Mouse (Mus musculus) adipocyte (in vitro differentiated cells): Measurements from ENCODE around the gene Pom121l2.
A peak's percentile ranks its signal among the peaks of the same experiment; 100 is the strongest.

Source experiments
- DNase-seq: peaks from one replicate; pipeline ENCODE4 v3.0.0-alpha.2; 2016; ENCODE audit warnings: low spot score

The Pom121l2 gene

DNA sequence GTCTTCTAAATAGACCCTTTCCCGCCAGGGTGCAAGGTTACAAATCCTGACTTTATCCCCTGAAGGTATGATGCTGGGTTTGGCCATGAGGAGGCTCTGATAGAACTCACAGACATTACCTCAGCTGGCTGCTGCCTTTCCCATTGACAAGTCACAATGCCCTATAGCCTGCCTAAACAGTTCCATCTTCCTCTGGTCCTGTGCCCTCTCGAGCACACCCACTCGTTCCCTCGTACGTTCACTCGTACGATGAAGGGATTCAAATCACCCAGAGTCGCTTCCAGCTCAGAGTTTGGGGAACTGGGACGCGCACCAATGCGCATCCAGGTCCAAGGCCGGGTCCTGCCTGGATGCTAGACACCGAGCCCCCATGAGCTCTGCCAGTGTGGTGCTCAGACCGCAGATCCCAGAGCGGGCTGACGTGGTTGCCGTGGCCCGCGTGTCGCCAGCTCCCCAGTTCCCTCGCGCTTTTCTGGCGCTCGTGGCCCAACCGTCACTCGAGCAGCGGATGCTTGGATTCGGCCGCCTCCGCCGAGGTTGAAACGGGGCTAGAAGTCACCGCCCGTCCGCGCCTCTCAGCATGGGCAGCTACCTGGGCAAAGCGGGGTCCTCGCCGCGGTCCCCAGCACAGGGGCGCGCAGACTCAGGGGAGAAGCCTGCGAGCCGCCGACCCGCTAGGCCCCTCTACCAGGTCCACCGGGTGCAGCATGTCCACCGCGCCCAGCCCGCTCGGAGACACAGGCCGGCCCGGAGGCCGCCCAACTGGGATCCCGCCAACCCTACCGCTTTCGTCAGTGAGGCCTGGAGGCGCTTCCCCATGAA is at the start of gene Pom121l2:
Gene Pom121l2, plus strand, starts transcription at position 214 of the 822 bp plus-strand sequence.
- no peak for DNase-seq

DNA sequence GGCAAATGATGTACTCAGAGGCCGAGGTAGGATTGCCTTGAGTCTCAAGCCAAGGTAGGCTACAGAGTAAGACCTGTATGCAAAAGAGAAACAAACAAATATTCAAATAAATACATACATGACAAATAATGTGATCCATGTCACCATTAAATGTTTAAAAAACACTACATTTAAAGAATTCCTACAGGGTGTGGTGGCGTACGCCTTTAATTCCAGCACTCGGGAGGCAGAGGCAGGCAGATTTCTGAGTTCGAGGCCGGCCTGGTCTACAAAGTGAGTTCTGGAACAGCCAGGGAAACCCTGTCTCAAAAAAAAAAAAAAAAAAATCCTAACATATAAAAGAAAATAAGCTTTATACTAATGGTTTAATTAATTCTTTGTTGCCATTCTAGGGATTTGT is 49.3 kb upstream of the Pom121l2 start:
- no peak for DNase-seq

DNA sequence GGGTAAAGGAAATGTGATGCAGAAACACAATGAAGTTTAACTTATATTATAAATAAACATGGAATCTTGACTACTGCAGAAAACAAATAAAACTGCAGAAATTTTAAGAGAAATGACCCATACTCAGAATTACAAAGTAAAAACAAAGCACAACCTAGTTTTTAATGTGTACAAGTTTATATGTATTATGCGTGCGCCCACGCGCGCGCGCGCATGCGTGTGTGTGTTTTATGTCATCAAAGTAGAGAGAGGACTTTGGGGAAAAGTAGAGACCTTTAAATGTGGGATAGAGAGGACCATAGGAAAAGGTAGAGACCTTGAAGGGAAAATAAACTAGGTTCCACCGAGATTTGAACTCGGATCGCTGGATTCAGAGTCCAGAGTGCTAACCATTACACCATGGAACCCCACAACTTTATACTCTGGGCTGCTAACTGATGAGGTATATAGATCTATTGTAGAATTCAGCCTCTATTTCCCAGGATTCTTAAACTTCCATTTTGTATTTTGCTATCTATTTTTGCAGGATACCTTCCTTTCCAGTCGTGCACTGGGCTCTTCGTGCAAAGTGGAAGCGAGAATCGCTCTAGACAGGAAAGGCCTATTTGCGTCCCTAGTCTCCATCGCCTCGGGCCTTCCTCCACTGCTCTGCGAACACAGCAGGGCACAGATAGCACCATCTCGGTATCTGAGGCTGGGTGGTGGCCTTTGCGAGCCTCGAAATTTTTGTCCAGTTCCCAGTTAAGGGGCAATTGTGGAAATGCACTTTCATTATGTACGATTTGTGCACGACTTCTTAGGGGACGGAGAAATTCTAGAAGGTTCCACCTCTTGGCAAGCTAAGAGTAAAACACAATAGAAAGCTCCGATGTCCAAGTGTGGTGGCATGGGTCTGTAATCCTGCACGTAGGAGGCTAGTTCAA is 47.1 kb upstream of the Pom121l2 start:
- DNase-seq, result peak; percentile 33

DNA sequence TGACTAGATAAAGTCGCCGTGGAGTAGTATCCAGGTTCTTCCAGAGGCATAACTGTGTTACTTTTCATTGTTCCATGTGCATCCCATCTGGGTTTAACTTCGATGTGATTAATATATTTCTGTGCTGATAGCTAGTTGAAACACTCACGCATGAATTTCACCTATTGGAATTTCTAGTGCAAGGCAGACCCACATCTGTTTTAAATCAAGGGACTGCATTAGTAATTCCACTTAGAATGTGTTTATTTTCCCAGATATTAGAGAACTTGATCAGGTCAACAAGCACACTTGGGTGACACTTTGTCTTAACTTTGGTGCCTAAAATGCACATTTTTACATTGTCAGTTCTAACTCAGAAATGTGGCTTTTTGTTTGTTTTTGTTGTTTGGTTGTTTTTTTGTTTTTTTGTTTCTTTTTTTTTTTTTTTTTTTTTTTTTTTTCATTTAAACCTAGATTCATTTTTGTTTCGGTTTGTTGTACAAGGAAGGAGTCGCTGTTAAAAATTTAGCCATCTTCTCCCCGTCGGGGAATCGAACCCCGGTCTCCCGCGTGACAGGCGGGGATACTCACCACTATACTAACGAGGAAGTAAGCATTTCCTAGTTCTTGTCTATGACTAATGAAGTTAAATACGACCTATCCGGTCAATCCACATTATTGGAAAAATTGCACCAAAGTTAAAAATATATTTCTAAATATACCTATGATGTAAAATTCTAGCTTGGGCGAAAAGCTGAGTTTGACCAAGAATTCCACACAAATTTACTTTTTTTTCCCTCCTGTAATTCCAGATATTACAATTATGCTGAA is 45.8 kb upstream of the Pom121l2 start:
- peak; percentile 57 for DNase-seq

DNA sequence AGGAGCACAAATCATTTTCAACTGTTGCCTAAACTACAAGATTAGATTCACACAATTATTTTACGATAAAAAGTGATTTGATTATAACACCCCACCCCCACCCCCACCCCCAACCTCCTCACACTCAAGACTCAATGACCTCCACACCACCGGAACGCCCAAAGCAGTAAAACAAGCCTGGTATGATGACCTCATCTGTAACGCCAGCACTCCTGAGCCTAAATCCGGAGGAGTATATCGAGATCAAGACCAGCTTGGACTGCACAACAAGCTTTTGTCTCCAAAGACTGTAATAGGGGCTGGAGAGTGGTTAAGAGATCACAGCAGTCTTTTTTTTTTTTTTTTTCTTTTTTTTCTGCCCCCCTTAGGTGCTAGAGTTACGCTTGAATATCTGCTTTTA is 45.2 kb upstream of the Pom121l2 start:
- no peak for DNase-seq

DNA sequence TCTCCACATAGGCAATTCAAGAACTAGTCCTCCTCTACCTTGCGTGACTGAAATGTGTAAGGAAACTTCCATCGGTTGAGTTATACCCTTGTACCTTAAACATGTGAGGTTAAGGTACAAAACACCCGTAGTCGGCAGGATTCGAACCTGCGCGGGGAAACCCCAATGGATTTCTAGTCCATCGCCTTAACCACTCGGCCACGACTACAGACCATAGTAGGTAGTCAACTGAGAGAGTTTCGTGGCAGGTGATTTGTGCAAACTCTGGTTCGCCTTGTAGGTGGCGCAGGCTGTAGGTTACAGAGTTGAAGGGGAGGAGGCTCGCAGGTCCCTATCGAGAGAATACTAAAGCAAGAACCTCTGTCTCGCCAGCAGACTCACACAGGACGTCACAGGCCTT is 44.0 kb upstream of the Pom121l2 start:
- no peak for DNase-seq

DNA sequence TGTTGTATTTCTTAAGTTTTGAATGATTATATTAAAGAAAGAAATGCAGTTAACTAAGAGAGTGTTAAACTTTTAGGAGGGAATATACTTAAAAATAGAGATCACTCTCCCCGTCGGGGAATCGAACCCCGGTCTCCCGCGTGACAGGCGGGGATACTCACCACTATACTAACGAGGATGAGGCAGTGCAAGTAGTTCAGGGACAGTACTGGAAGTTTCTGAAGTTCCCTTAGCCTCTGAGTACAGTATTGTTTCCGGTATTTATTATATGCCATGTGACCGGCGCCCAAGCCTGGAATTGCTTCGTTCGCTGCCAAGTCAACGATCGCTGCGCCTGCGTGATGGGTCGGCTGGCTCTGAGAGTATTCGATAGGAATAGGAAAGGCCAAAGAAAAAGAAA is 40.8 kb upstream of the Pom121l2 start:
- DNase-seq, result peak; percentile 93

DNA sequence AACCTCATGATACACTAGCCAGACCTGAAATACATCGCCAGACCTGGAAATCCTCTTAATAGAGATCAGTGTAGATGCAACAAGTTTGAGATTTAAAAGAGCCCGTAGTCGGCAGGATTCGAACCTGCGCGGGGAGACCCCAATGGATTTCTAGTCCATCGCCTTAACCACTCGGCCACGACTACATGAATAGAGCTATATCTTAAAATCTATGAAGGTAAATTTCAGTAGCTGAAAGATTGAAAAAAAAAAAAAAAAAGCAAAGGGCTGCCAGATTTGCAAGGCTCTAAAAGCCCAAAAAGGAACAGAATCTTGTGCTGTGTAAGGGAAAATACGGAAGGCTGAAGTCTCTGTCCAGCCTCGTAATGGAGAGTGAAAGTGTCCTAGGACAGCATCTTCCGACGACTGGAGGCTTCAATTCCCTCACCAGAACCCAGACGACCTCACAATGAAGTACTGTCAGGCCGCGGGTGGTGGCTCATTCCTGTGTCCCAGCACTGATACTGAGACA is 40.1 kb upstream of the Pom121l2 start:
- peak; percentile 77 for DNase-seq

DNA sequence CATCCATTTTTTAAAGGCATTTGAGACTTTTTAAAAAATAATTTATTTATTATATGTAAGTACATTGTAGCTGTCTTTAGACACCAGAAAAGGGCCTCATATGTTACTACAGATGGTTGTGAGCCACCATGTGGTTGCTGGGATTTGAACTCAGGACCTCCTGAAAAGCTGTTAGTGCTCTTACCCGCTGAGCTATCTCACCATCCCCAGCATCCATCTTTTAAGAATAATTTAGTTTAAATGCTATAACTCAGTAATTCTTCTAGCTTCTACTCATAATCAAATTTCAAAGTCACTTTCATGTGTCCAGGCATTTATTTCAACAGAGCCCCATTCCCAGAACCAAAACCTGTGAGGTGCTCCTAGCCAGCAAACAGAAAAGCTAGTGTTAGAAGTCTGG is 37.4 kb upstream of the Pom121l2 start:
- DNase-seq, result no peak

DNA sequence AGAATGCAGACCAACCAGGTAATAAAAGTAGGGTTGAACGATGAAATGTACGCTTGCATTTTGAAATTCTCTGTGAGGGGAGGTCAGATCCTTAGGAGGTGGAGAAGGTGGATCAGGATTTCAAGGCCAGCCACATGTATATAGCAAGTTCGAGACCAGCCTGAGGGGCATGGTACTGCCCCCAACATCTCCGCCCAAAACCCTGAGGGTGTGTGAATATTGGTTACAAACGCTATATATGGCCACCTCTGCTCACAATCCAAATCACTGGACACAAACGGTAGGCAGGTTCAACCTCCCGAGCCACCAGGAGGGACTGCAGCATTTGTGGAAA is 36.4 kb upstream of the Pom121l2 start:
- no peak for DNase-seq

DNA sequence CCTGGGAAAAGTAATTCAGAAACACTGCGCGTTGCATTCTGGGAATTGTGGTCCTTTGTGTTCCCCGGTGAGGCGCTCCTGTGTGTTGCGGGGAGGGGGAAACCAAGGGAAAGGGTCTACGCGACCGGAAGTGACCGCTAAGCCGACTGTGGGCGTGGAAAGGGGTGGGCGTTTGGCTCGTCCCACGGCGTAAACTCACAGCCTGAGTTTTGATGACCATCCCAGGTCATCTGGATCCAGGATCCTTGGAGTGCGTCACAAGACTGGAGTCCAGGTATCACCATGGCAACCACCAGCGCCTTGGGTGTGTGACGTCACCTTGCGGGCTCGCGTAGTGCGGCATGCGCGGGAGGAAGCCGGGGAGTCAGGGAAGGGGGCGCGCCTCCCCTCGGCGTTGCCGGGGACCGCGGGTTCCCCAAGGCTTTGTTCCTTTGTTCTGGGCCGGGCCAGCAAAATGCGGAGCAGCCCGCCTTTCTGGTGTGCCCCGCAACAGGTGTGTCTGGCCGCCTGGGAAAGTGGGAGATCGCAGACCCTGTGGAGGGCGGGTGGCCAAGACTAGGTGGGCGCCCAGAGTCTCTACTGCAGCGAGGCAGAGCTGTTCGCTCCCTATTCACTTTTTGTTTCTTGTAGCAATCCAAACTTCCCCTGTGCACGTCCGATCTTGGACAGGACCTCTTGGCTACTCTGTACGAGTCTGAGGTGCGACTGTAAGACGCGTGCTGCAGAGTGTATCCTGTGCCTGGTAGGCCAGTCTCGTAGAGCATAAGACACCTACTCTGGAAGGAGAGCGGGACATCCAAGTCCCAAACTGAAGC is 35.9 kb upstream of the Pom121l2 start, which contains the start of gene Zfp184:
Gene Zfp184, plus strand, starts transcription at position 169 of the 815 bp plus-strand sequence.
- peak; percentile 80 for DNase-seq

DNA sequence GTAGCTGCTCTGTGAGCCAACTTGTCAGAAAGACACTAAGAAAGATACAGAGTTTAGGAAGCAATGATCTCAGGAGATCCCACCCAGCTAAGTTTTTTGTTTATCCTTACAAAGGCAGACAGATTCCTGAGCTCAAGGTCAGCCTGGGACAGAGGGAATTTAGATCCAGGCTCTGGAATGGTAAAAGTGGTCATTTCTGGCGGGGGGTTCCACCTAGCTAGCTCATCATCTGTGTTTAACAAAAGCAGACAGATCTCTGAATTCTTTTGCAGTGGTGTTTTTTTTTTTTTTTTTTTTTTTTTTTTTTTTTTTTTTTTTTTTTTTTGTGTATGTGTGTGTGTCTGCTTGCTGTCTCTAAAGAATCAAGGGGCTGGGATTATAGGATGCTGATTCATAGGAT is 11.7 kb upstream of the Pom121l2 start:
- DNase-seq, result no peak

DNA sequence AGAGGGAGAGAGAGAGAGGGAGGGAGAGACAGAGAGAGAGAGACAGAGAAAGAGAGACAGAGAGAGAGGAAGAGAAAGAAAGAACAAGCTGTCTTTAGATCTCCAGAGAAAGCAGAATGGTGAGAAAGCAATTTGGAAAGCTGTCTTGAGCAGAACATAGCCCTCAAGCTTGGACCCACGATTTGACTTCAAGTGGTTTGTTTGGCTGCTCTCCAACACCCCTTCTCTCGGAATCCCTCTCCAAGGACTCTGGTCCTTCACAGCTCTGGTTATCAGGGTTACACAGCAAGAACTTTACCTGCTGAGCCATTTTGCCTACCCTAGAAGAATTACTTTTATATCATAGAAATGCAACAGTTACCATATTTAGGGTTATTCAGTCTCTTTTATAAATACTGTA is 11.2 kb upstream of the Pom121l2 start:
- DNase-seq, result no peak

DNA sequence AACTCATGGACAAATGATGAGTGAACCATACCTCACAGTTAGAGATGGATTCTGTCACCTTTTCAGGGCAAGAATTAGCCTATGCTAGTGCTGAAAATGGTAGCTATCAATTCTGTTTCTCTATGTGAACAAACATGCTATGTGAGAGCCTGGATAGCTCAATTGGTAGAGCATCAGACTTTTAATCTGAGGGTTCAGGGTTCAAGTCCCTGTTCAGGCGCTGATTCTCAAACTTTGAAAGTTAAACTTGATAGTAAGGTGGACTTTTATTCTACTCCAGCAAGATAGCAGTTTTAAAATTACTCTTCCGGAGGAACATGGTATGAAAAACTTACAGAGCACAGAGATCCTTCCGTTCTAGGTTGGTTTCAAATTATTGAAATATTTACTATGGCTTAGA is 9.4 kb upstream of the Pom121l2 start:
- DNase-seq, result no peak

DNA sequence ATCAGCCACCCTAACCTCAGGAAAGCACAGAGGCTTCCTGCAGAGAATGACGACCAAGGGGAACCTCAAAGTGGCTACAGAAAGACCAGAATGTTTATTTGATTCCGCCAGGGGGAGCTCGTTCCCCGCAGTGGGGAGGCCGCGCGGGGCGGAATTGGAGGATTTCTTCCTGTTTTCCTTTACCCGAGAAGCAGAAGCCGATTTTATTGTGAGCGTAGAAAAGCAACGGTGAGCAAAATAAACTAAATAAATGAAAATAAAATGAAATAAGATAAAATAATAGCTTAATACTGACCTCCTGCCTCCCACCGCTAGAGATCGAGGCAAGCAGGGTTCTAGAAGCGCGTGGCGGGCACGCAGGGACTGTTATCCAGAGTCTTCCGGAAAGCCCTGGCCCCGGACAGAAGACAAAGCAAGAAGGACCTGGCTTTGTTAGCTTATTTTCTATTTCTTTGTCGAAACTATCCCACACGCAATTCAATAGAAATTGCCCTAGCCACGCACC is 6.7 kb upstream of the Pom121l2 start:
- DNase-seq, result peak; percentile 92

DNA sequence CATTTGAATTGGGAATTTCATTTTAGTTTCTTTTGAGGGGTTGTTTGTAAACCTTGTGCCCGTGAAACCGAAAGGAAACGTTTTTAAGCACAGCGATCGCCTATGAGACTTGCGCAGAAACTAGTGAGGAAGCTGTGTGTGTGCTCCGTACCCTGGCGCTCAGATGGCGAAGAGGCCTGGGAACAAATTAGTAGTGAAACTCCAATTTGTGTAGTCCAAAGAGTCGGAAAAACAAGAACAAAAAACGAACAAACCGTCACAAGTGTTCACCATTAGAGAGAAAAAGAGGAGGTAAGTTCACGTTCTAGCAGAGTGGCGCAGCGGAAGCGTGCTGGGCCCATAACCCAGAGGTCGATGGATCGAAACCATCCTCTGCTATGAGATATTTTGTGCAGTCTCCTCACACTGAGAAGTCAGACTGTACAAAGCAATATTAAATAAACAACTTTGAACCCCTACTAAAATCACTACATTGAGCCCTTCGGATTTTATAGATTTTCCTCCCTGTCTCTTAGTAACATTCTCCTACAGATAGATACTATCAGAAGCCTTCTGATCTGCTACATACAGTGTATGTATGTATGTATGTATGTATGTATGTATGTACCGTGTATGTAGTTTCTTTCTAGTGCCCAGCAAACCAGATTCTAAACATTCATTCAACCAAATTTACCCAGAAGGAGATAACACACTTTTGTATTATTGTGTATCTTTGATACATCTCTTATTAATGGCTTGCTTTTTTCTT is 6.1 kb upstream of the Pom121l2 start:
- peak; percentile 88 for DNase-seq

DNA sequence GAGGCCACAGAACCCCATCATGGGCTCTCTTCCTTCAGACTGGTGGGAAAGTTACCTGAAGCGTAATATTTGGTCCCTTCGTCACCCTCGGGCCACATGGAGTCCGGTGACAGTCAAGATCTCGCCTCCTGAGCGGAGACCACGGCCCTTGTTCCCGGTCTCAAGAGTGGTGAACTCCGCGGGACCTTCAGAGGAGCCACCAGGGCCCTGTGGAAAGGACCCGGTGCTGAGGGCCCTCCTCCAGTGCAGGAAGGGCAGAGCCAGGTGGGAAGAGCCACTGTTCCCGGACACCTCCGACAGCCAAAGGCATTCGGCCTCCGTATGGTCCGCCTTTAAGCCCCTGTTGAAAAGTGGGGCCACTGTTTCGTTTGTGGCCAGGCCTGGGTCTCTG is 804 bp downstream of the Pom121l2 start:
- no peak for DNase-seq

DNA sequence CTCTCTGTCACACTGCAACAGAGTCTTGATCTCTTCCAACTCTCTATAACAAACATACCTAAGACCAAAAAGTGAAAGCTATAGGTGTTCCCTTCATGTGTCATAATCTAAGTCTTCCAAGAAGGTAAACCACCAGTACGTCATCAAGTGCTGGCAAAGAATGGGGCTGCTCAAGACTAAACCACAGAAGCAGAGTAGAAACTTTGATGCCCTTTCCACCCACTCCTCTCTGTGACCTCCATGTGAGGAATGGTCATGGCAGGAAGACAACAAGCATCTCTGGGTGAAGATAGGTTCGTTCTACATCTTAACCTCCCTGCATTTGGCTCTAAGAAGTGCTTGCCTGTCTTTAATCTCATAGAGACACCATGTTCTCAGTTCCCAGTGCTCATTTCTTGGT is 3.5 kb downstream of the Pom121l2 start:
- no peak for DNase-seq

DNA sequence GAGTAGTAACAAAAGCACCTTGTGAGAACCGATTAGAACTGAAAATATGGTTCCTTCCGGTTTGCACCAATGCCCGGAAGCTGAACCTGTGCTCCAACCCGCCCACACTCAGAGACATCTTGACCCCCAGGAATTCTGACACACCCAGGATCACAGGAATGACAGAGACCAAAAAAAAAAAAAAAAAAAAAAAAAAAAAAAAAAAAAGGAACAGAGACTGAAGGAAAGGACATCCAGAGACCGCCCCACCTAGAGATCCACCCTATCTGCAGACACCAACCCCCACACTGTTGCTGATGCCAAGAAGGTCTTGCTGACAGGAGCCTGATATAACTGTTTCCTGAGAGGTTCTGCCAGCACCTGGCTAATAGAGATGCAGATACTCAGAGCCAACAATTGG is 11.6 kb downstream of the Pom121l2 start:
- no peak for DNase-seq
